Mouse (Mus musculus): ENCODE measurements around the gene Pam. TPM values are rescaled to one million over a fixed set of nuclear protein-coding genes. Genes with fewer than 3 reads are reported as not detected.

The Pam gene
- polyA plus RNA-seq, 1 experiment = 35.4 TPM

- 82% methylated on average over 10 of the region's 10 CpGs for WGBS
- no peak overlapping the region for H3K4me3 ChIP-seq (replicated peaks; ENCODE audit: insufficient read depth, low read depth, low read length)
- H3K27ac ChIP-seq (ENCODE audit: insufficient read depth, low read length) = no peak overlapping the region
These were observed 179.7 kb downstream of the Pam start for GRCm38 (mm10) chr1:97915726-97916125.

GRCm38 (mm10) chr1:97910874-97911273 is 184.6 kb downstream of the Pam start:
- no peak for DNase-seq
- H3K4me3 ChIP-seq (replicated peaks; ENCODE audit: insufficient read depth, low read depth, low read length) = no peak overlapping the region
- no peak overlapping the region for H3K27ac ChIP-seq (ENCODE audit: insufficient read depth, low read length)
- TF ChIP-seq POLR2A (IDR thresholded peaks at IDR 0.05; ENCODE audit: borderline replicate concordance, insufficient read depth, low read length) = no peak
- no peak for TF ChIP-seq CTCF (IDR thresholded peaks at IDR 0.05; ENCODE audit: borderline replicate concordance, insufficient read depth, low read depth, low read length)
- H3K27me3 ChIP-seq (ENCODE audit: control insufficient read depth, insufficient read depth, low read length) = no peaks in the 10 kb centered on the region
- 92% methylated on average over 10 of the region's 10 CpGs for whole genome bisulfite sequencing
- H3K4me1 ChIP-seq (ENCODE audit: control insufficient read depth, insufficient read depth, low read length) = no peaks in the 10 kb centered on the region

More at GRCm38 (mm10) chr1:97915726-97916125, 179.7 kb downstream of the Pam start:
- Histone ChIP-seq H3K4me1 (ENCODE audit: control insufficient read depth, insufficient read depth, low read length) (no peaks in the 10 kb centered on the region), H3K27me3 (ENCODE audit: control insufficient read depth, insufficient read depth, low read length) (no peaks in the 10 kb centered on the region)
- no peak for TF ChIP-seq CTCF (IDR thresholded peaks at IDR 0.05; ENCODE audit: borderline replicate concordance, insufficient read depth, low read depth, low read length)
- no peak for TF ChIP-seq POLR2A (IDR thresholded peaks at IDR 0.05; ENCODE audit: borderline replicate concordance, insufficient read depth, low read length)
- no peak for DNase-seq

GRCm38 (mm10) chr1:97909561-97909960 is 185.9 kb downstream of the Pam start:
- Histone ChIP-seq H3K27ac (ENCODE audit: insufficient read depth, low read length) (no peak overlapping the region), H3K4me3 (replicated peaks; ENCODE audit: insufficient read depth, low read depth, low read length) (no peak overlapping the region), H3K4me1 (ENCODE audit: control insufficient read depth, insufficient read depth, low read length) (no peaks in the 10 kb centered on the region), H3K27me3 (ENCODE audit: control insufficient read depth, insufficient read depth, low read length) (no peaks in the 10 kb centered on the region)
- TF ChIP-seq CTCF (IDR thresholded peaks at IDR 0.05; ENCODE audit: borderline replicate concordance, insufficient read depth, low read depth, low read length) (no peak), POLR2A (IDR thresholded peaks at IDR 0.05; ENCODE audit: borderline replicate concordance, insufficient read depth, low read length) (no peak)
- DNase-seq = no peak
- 51% methylated on average over 5 of the region's 5 CpGs for WGBS

GRCm38 (mm10) chr1:97908736-97909135 is 186.7 kb downstream of the Pam start:
- no peak for DNase-seq
- TF ChIP-seq CTCF (IDR thresholded peaks at IDR 0.05; ENCODE audit: borderline replicate concordance, insufficient read depth, low read depth, low read length) (no peak), POLR2A (IDR thresholded peaks at IDR 0.05; ENCODE audit: borderline replicate concordance, insufficient read depth, low read length) (no peak)
- Histone ChIP-seq H3K4me1 (ENCODE audit: control insufficient read depth, insufficient read depth, low read length) (no peaks in the 10 kb centered on the region), H3K4me3 (replicated peaks; ENCODE audit: insufficient read depth, low read depth, low read length) (no peak overlapping the region), H3K27ac (ENCODE audit: insufficient read depth, low read length) (no peak overlapping the region), H3K27me3 (ENCODE audit: control insufficient read depth, insufficient read depth, low read length) (no peaks in the 10 kb centered on the region)
- WGBS = 88% methylated on average over 4 of the region's 4 CpGs

- H3K4me3 ChIP-seq (replicated peaks; ENCODE audit: insufficient read depth, low read depth, low read length) = no peak overlapping the region
These were observed 191.5 kb downstream of the Pam start for GRCm38 (mm10) chr1:97903912-97904460.

GRCm38 (mm10) chr1:97902830-97903229 is 192.6 kb downstream of the Pam start:
- Histone ChIP-seq H3K27ac (ENCODE audit: insufficient read depth, low read length) (no peak overlapping the region), H3K4me1 (ENCODE audit: control insufficient read depth, insufficient read depth, low read length) (no peaks in the 10 kb centered on the region), H3K27me3 (ENCODE audit: control insufficient read depth, insufficient read depth, low read length) (no peaks in the 10 kb centered on the region), H3K4me3 (replicated peaks; ENCODE audit: insufficient read depth, low read depth, low read length) (no peak overlapping the region)
- no peak for TF ChIP-seq CTCF (IDR thresholded peaks at IDR 0.05; ENCODE audit: borderline replicate concordance, insufficient read depth, low read depth, low read length)
- TF ChIP-seq POLR2A (IDR thresholded peaks at IDR 0.05; ENCODE audit: borderline replicate concordance, insufficient read depth, low read length) = no peak
- no peak for DNase-seq
- 94% methylated on average over 7 of the region's 7 CpGs for WGBS

More at GRCm38 (mm10) chr1:97903912-97904460, 191.5 kb downstream of the Pam start:
- no peaks in the 10 kb centered on the region for H3K4me1 ChIP-seq (ENCODE audit: control insufficient read depth, insufficient read depth, low read length)
- DNase-seq = no peak
- TF ChIP-seq CTCF (IDR thresholded peaks at IDR 0.05; ENCODE audit: borderline replicate concordance, insufficient read depth, low read depth, low read length) (no peak), POLR2A (IDR thresholded peaks at IDR 0.05; ENCODE audit: borderline replicate concordance, insufficient read depth, low read length) (no peak)
- 92% methylated on average over 7 of the region's 7 CpGs for WGBS
- H3K27me3 ChIP-seq (ENCODE audit: control insufficient read depth, insufficient read depth, low read length) = no peaks in the 10 kb centered on the region
- no peak overlapping the region for H3K27ac ChIP-seq (ENCODE audit: insufficient read depth, low read length)

- H3K27ac ChIP-seq (ENCODE audit: insufficient read depth, low read length) = no peak overlapping the region
- WGBS = 85% methylated on average over 7 of the region's 7 CpGs
- H3K4me3 ChIP-seq (replicated peaks; ENCODE audit: insufficient read depth, low read depth, low read length) = no peak overlapping the region
- no peaks in the 10 kb centered on the region for H3K4me1 ChIP-seq (ENCODE audit: control insufficient read depth, insufficient read depth, low read length)
- no peak for TF ChIP-seq POLR2A (IDR thresholded peaks at IDR 0.05; ENCODE audit: borderline replicate concordance, insufficient read depth, low read length)
- no peak for TF ChIP-seq CTCF (IDR thresholded peaks at IDR 0.05; ENCODE audit: borderline replicate concordance, insufficient read depth, low read depth, low read length)
- H3K27me3 ChIP-seq (ENCODE audit: control insufficient read depth, insufficient read depth, low read length) = no peaks in the 10 kb centered on the region
- no peak for DNase-seq
These were observed 194.8 kb downstream of the Pam start for GRCm38 (mm10) chr1:97900559-97901153.

- H3K4me1 ChIP-seq (ENCODE audit: control insufficient read depth, insufficient read depth, low read length) = no peaks in the 10 kb centered on the region
These were observed 207.9 kb downstream of the Pam start for GRCm38 (mm10) chr1:97887511-97887910.

More at GRCm38 (mm10) chr1:97887511-97887910, 207.9 kb downstream of the Pam start:
- H3K4me3 ChIP-seq (replicated peaks; ENCODE audit: insufficient read depth, low read depth, low read length) = no peak overlapping the region
- H3K27me3 ChIP-seq (ENCODE audit: control insufficient read depth, insufficient read depth, low read length) = no peaks in the 10 kb centered on the region
- TF ChIP-seq POLR2A (IDR thresholded peaks at IDR 0.05; ENCODE audit: borderline replicate concordance, insufficient read depth, low read length) (no peak), CTCF (IDR thresholded peaks at IDR 0.05; ENCODE audit: borderline replicate concordance, insufficient read depth, low read depth, low read length) (no peak)
- 90% methylated on average over 9 of the region's 9 CpGs for WGBS
- no peak for DNase-seq
- no peak overlapping the region for H3K27ac ChIP-seq (ENCODE audit: insufficient read depth, low read length)

All from cerebellum, adult 2 months (tissue).